Mouse (Mus musculus) myocyte (in vitro differentiated cells): ENCODE measurements at regions not wholly inside any gene's neighbourhood (a gene's known extent, or its start where the extent isn't known, plus 50 kb on each side); places are given as distances from the start of the nearest gene placed in this dataset.

ENCODE experiments used
- CEBPB ChIP-seq: IDR thresholded peaks from 2 replicates; pipeline ENCODE4 v1.6.1; 2011; ENCODE audit warnings: mild to moderate bottlenecking, moderate library complexity; ENCODE audit not compliant: poor library complexity, insufficient read depth, severe bottlenecking
- MYOD1 ChIP-seq, 3 experiments: IDR thresholded peaks; one replicate each; pipeline ENCODE4 v1.6.1; 2011; ENCODE audit warnings: control low read depth in 2 of 3, low read depth in 2 of 3, mild to moderate bottlenecking in 2 of 3, moderate library complexity in 1 of 3; ENCODE audit not compliant: insufficient read length in 2 of 3, control insufficient read depth in 1 of 3
- POLR2A ChIP-seq: IDR thresholded peaks from one replicate; pipeline ENCODE4 v1.6.1; 2011; ENCODE audit warnings: low read depth, mild to moderate bottlenecking, control low read depth, moderate library complexity; ENCODE audit not compliant: insufficient read length
- POLR2AphosphoS2 ChIP-seq: IDR thresholded peaks from one replicate; pipeline ENCODE4 v1.6.1; 2011; ENCODE audit warnings: low read depth, control low read depth; ENCODE audit not compliant: insufficient read length
- TCF12 ChIP-seq: IDR thresholded peaks from one replicate; pipeline ENCODE4 v1.6.1; 2011; ENCODE audit warnings: mild to moderate bottlenecking, control low read depth; ENCODE audit not compliant: poor library complexity, insufficient read depth, severe bottlenecking
- USF1 ChIP-seq: IDR thresholded peaks from one replicate; pipeline ENCODE4 v1.6.1; 2011; ENCODE audit warnings: low read depth, mild to moderate bottlenecking, control low read depth, moderate library complexity

GRCm38 (mm10) chr1:89313064-89313463 lies 141.5 kb upstream of the Agap1 start:
- TF ChIP-seq TCF12 (no peak), POLR2AphosphoS2 (no peak), POLR2A (no peak), CEBPB (no peak), USF1 (no peak), MYOD1 (IDR thresholded peaks at IDR 0.05; ENCODE audit: control insufficient read depth in 1 of 3, insufficient read length in 2 of 3, low read depth in 2 of 3) (no peak)
